Comparison of ENCODE assay signal across 10 mouse cellular contexts in genomic region chr2:26359983-26360382, GRCm38 (mm10). TPM values are rescaled to one million over a fixed set of nuclear protein-coding genes. Genes with fewer than 3 reads are reported as not detected.
DNase-seq lines count a peak whose midpoint lies in the region; ATAC-seq and TF ChIP-seq lines count a peak whose summit lies in the region.
"Had no signal": no experiment of that assay in that cellular context is flagged by ENCODE, and none has a peak within 500 bp of the region (broad histone marks: within the 10 kb centered on the region; RNA-seq: fewer than 3 reads in every experiment).

No protein-coding gene starts in this region.

- peaks cover 2% of the 10 kb centered on the region; the same call in 1 of the 2 replicates for H3K36me3 ChIP-seq in hindbrain, postnatal 0 days (ENCODE audit: insufficient read depth, low read length)
- H3K36me3 ChIP-seq in hindbrain, embryonic 16.5 days (ENCODE audit: control insufficient read depth, insufficient read depth, low read length) = peaks cover 12% of the 10 kb centered on the region
- peaks cover 71% of the 10 kb centered on the region for H3K36me3 ChIP-seq in megakaryocyte, embryonic 14.5 days (replicated peaks; ENCODE audit: low read length)

- 57% methylated on average over 6 of the region's 6 CpGs for WGBS in hindbrain, postnatal 0 days
- WGBS in hindbrain, embryonic 16.5 days = 72% methylated on average over 6 of the region's 6 CpGs

- no peaks in the 10 kb centered on the region for H3K27me3 ChIP-seq in hindbrain, postnatal 0 days (ENCODE audit: insufficient read depth, low read length)
- no peaks in the 10 kb centered on the region for H3K27me3 ChIP-seq in hindbrain, embryonic 16.5 days (replicated peaks; ENCODE audit: control insufficient read depth, insufficient read depth, low read length)
- peaks cover 5% of the 10 kb centered on the region for H3K27me3 ChIP-seq in megakaryocyte, embryonic 14.5 days (replicated peaks)

- H3K4me1 ChIP-seq in hindbrain, postnatal 0 days (ENCODE audit: insufficient read depth, low read length) = no peaks in the 10 kb centered on the region
- H3K4me1 ChIP-seq in hindbrain, embryonic 16.5 days (ENCODE audit: control insufficient read depth, insufficient read depth, low read depth, low read length) = no peaks in the 10 kb centered on the region; the same call in 1 of the 2 replicates
- H3K4me1 ChIP-seq in megakaryocyte, embryonic 14.5 days = peaks cover 74% of the 10 kb centered on the region

- peak overlapping the region; percentile 37; the same call in 1 of the 2 replicates for H3K27ac ChIP-seq in hindbrain, postnatal 0 days
- H3K27ac ChIP-seq in hindbrain, embryonic 16.5 days (ENCODE audit: low read depth, low read length) = no peak overlapping the region

- ATAC-seq in hindbrain, postnatal 0 days = peak; percentile 63
- no peak for ATAC-seq in hindbrain, embryonic 16.5 days
- peak; percentile 63 to 74 for ATAC-seq in hematopoietic stem cell, adult 5-6 weeks (replicated peaks in 1 of 2; ENCODE audit: insufficient read depth in 1 of 2, low FRiP score in 2 of 2, low TSS enrichment in 1 of 2, low read depth in 1 of 2, poor library complexity in 2 of 2, severe bottlenecking in 2 of 2)
- ATAC-seq: midbrain, embryonic 16.5 days had no signal

- peak; percentile 37 for DNase-seq in hindbrain, postnatal 0 days (ENCODE audit: low spot score)
- DNase-seq in c-Kit-positive CD71-negative TER-119-negative erythroid progenitor cells, embryonic 14.5 days (ENCODE audit: low read depth) = peak; percentile 44
- no peak for DNase-seq in frontal cortex, postnatal 36 days (ENCODE audit: low spot score in 2 of 2)
- DNase-seq in left cerebral cortex, postnatal 36 days (ENCODE audit: low spot score in 2 of 2) = no peak
- DNase-seq in left cerebral cortex, postnatal 14 days (ENCODE audit: low spot score in 2 of 2) = no peak
- DNase-seq: adrenal gland, postnatal 10 days had no signal

- H3K9ac ChIP-seq in hindbrain, postnatal 0 days (replicated peaks; ENCODE audit: low read length) = no peak overlapping the region
- no peak overlapping the region for H3K9ac ChIP-seq in hindbrain, embryonic 16.5 days (ENCODE audit: low read depth, low read length)

- TF ChIP-seq CTCF in hindbrain, postnatal 0 days (IDR thresholded peaks at IDR 0.05; ENCODE audit: low read depth) = no peak

- no peak overlapping the region for H3K4me3 ChIP-seq in hindbrain, postnatal 0 days (ENCODE audit: low read length)
- no peak overlapping the region for H3K4me3 ChIP-seq in hindbrain, embryonic 16.5 days (ENCODE audit: low read length)
- H3K4me3 ChIP-seq in megakaryocyte, embryonic 14.5 days (replicated peaks) = peak overlapping the region; percentile 89

- no peak overlapping the region for H3K4me2 ChIP-seq in hindbrain, postnatal 0 days (ENCODE audit: low read depth, low read length)
- no peak overlapping the region for H3K4me2 ChIP-seq in hindbrain, embryonic 16.5 days (ENCODE audit: low read length)

- no peaks in the 10 kb centered on the region for H3K9me3 ChIP-seq in hindbrain, postnatal 0 days (ENCODE audit: low read length)
- no peaks in the 10 kb centered on the region for H3K9me3 ChIP-seq in hindbrain, embryonic 16.5 days (ENCODE audit: control insufficient read depth, low read length)
- H3K9me3 ChIP-seq in megakaryocyte, embryonic 14.5 days = no peaks in the 10 kb centered on the region

- intact Hi-C loops in left cerebral cortex, postnatal 36 days (cut with DNase I) = no loop called here
- intact Hi-C loops in left cerebral cortex, postnatal 14 days (cut with DNase I) = loop anchor here (10.0 kb wide), 1 partner anchor 205 kb away; no protein-coding TSS in a partner anchor

RNA-seq across cellular contexts. Expression of gene Card9, which starts 0.7 kb away (rescaled TPM):
- 2.0 and 24.2 TPM in 2 replicates for total RNA-seq in hindbrain, postnatal 0 days (2014; rRNA removed)
- polyA plus RNA-seq in hindbrain, postnatal 0 days (2015; fragmentation: Nextera tagmentation; extraction: Ambion mirVana) = 1.5 and 1.6 TPM in 2 replicates
- 1.9 and 2.9 TPM in 2 replicates for polyA plus RNA-seq in hindbrain, embryonic 16.5 days (2015; fragmentation: Nextera tagmentation; extraction: Ambion mirVana)
- total RNA-seq in hematopoietic stem cell, adult 5-6 weeks (2017) = 13.4 and 20.8 TPM in 2 replicates
- polyA plus RNA-seq in megakaryocyte, embryonic 14.5 days (2012; ENCODE audit: insufficient read depth, low replicate concordance) = 29.8 and 81.2 TPM in 2 replicates
- 1 to 10 TPM; 2.1 to 2.7 TPM for total RNA-seq in left cerebral cortex, postnatal 36 days (2021)
- 1 to 10 TPM; 2.4 to 2.8 TPM for total RNA-seq in left cerebral cortex, postnatal 14 days (2021)

RNA-seq across cellular contexts. Expression of gene Dnlz, which starts 8.1 kb away (rescaled TPM):
- 38.2 and 38.5 TPM in 2 replicates for total RNA-seq in hindbrain, postnatal 0 days (2014; rRNA removed)
- 25.6 and 28.2 TPM in 2 replicates for polyA plus RNA-seq in hindbrain, postnatal 0 days (2015; fragmentation: Nextera tagmentation; extraction: Ambion mirVana)
- 30.1 and 32.6 TPM in 2 replicates for polyA plus RNA-seq in hindbrain, embryonic 16.5 days (2015; fragmentation: Nextera tagmentation; extraction: Ambion mirVana)
- 6.4 and 11.1 TPM in 2 replicates for total RNA-seq in hematopoietic stem cell, adult 5-6 weeks (2017)
- polyA plus RNA-seq in megakaryocyte, embryonic 14.5 days (2012; ENCODE audit: insufficient read depth, low replicate concordance) = 34.4 and 35.3 TPM in 2 replicates
- total RNA-seq in left cerebral cortex, postnatal 36 days (2021) = 10 to 100 TPM; 27.5 to 28.7 TPM
- total RNA-seq in left cerebral cortex, postnatal 14 days (2021) = 10 to 100 TPM; 25.4 to 28.8 TPM

RNA-seq across cellular contexts. Expression of gene Snapc4, which starts 20.5 kb away (rescaled TPM):
- 44.7 and 56.4 TPM in 2 replicates for total RNA-seq in hindbrain, postnatal 0 days (2014; rRNA removed)
- polyA plus RNA-seq in hindbrain, postnatal 0 days (2015; fragmentation: Nextera tagmentation; extraction: Ambion mirVana) = 25.6 and 26.1 TPM in 2 replicates
- 29.1 and 36.4 TPM in 2 replicates for polyA plus RNA-seq in hindbrain, embryonic 16.5 days (2015; fragmentation: Nextera tagmentation; extraction: Ambion mirVana)
- 44.4 and 48.7 TPM in 2 replicates for total RNA-seq in hematopoietic stem cell, adult 5-6 weeks (2017)
- polyA plus RNA-seq in megakaryocyte, embryonic 14.5 days (2012; ENCODE audit: insufficient read depth, low replicate concordance) = 15.8 and 18.0 TPM in 2 replicates
- total RNA-seq in left cerebral cortex, postnatal 36 days (2021) = 10 to 100 TPM; 54.0 to 71.0 TPM
- total RNA-seq in left cerebral cortex, postnatal 14 days (2021) = 10 to 100 TPM; 66.3 to 68.0 TPM

RNA-seq across cellular contexts. Expression of gene Entr1, which starts 29.1 kb away (rescaled TPM):
- 115 and 135 TPM in 2 replicates for total RNA-seq in hindbrain, postnatal 0 days (2014; rRNA removed)
- 133 and 138 TPM in 2 replicates for polyA plus RNA-seq in hindbrain, postnatal 0 days (2015; fragmentation: Nextera tagmentation; extraction: Ambion mirVana)
- polyA plus RNA-seq in hindbrain, embryonic 16.5 days (2015; fragmentation: Nextera tagmentation; extraction: Ambion mirVana) = 158 and 169 TPM in 2 replicates
- total RNA-seq in hematopoietic stem cell, adult 5-6 weeks (2017) = 39.1 and 60.1 TPM in 2 replicates
- polyA plus RNA-seq in megakaryocyte, embryonic 14.5 days (2012; ENCODE audit: insufficient read depth, low replicate concordance) = 10.0 and 30.9 TPM in 2 replicates
- 100 to 1,000 TPM; 138 to 162 TPM for total RNA-seq in left cerebral cortex, postnatal 36 days (2021)
- total RNA-seq in left cerebral cortex, postnatal 14 days (2021) = 100 to 1,000 TPM; 172 to 175 TPM

RNA-seq across cellular contexts. Expression of gene Pmpca, which starts 29.2 kb away (rescaled TPM):
- total RNA-seq in hindbrain, postnatal 0 days (2014; rRNA removed) = 58.7 and 68.5 TPM in 2 replicates
- 94.9 and 95.8 TPM in 2 replicates for polyA plus RNA-seq in hindbrain, postnatal 0 days (2015; fragmentation: Nextera tagmentation; extraction: Ambion mirVana)
- 96.0 and 98.9 TPM in 2 replicates for polyA plus RNA-seq in hindbrain, embryonic 16.5 days (2015; fragmentation: Nextera tagmentation; extraction: Ambion mirVana)
- total RNA-seq in hematopoietic stem cell, adult 5-6 weeks (2017) = 56.2 and 66.3 TPM in 2 replicates
- 110 and 172 TPM in 2 replicates for polyA plus RNA-seq in megakaryocyte, embryonic 14.5 days (2012; ENCODE audit: insufficient read depth, low replicate concordance)
- 10 to 100 TPM; 91.4 to 91.9 TPM for total RNA-seq in left cerebral cortex, postnatal 36 days (2021)
- 100 to 1,000 TPM; 116 to 117 TPM for total RNA-seq in left cerebral cortex, postnatal 14 days (2021)

Comparison
In these comparisons a context has a peak if more than half of its experiments do, and no peak if none do; other contexts are left out.
1. DNase-seq: peak in hindbrain, postnatal 0 days (single experiment) and c-Kit-positive CD71-negative TER-119-negative erythroid progenitor cells, embryonic 14.5 days (single experiment); none in frontal cortex, postnatal 36 days (0 of 2), left cerebral cortex, postnatal 36 days (0 of 2) and left cerebral cortex, postnatal 14 days (0 of 2).